Mouse (Mus musculus) large intestine, adult 2 months (tissue): ENCODE measurements around the gene Sptbn4. TPM values are rescaled to one million over a fixed set of nuclear protein-coding genes. Genes with fewer than 3 reads are reported as not detected.
A peak's percentile ranks its signal among the peaks of the same experiment; 100 is the strongest.

Experiments used
- DNase-seq: peaks from one replicate; pipeline ENCODE4 v3.0.0-alpha.2; 2012; ENCODE audit warnings: low read depth, low spot score
- WGBS: fragments of 180-500 bp; shearing (Covaris S2); methylation state at CpG from one replicate; pipeline ENCODE4 v1.1.7; 2018; 5-methylcytosine and 5-hydroxymethylcytosine counted together
- polyA plus RNA-seq: library from polyadenylated mRNA; depleted of rRNA; stranded (reverse); fragments of >200 nt; gene quantifications from 2 replicates; pipeline ENCODE4 v1.2.3, GENCODE M21; 2012

Sptbn4 gene
- polyA plus RNA-seq, 1 experiment = 0.19 TPM

GRCm38 (mm10) chr7:27476098-27476635 lies 28.7 kb upstream of the Sptbn4 start:
- 69% methylated on average over 14 of the region's 14 CpGs for WGBS
- DNase-seq = no peak

- no peak for DNase-seq
- 74% methylated on average over 2 of the region's 2 CpGs for WGBS
Measured at GRCm38 (mm10) chr7:27475596-27475995, 28.1 kb upstream of the Sptbn4 start.

- peak; percentile 99 for DNase-seq
- WGBS = under 1% methylated on average over 23 of the region's 23 CpGs
Measured at GRCm38 (mm10) chr7:27474490-27474954, 27.0 kb upstream of the Sptbn4 start.

GRCm38 (mm10) chr7:27473835-27474489 lies 26.5 kb upstream of the Sptbn4 start:
- WGBS = under 1% methylated on average over 34 of the region's 34 CpGs

GRCm38 (mm10) chr7:27473156-27473834 lies 25.8 kb upstream of the Sptbn4 start, which contains the start of gene Sertad3:
Gene Sertad3, plus strand, starts transcription at chr7:27473768.
- 1% methylated on average over 36 of the region's 36 CpGs for WGBS

More at GRCm38 (mm10) chr7:27473835-27474489, 26.5 kb upstream of the Sptbn4 start:
- no peak for DNase-seq

GRCm38 (mm10) chr7:27472596-27472995 lies 25.1 kb upstream of the Sptbn4 start:
- no peak for DNase-seq
- WGBS = 7% methylated on average over 7 of the region's 7 CpGs

More at GRCm38 (mm10) chr7:27473156-27473834, 25.8 kb upstream of the Sptbn4 start, which contains the start of gene Sertad3:
- no peak for DNase-seq

GRCm38 (mm10) chr7:27471390-27472120 lies 24.1 kb upstream of the Sptbn4 start:
- DNase-seq = no peak
- WGBS = 90% methylated on average over 11 of the region's 11 CpGs

- 49% methylated on average over 4 of the region's 4 CpGs for WGBS
- DNase-seq = no peak
Measured at GRCm38 (mm10) chr7:27467648-27468047, 20.2 kb upstream of the Sptbn4 start.

- 79% methylated on average over 6 of the region's 6 CpGs for WGBS
- DNase-seq = no peak
Measured at GRCm38 (mm10) chr7:27460477-27460876, 13.0 kb upstream of the Sptbn4 start.

- DNase-seq = no peak
- WGBS = 92% methylated on average over 5 of the region's 5 CpGs
Measured at GRCm38 (mm10) chr7:27459640-27460039, 12.2 kb upstream of the Sptbn4 start.

- DNase-seq = no peak
- 84% methylated on average over 4 of the region's 4 CpGs for WGBS
Measured at GRCm38 (mm10) chr7:27458614-27459013, 11.1 kb upstream of the Sptbn4 start.

- WGBS = 96% methylated on average over 3 of the region's 3 CpGs
- DNase-seq = no peak
Measured at GRCm38 (mm10) chr7:27455273-27455672, 7.8 kb upstream of the Sptbn4 start.

GRCm38 (mm10) chr7:27454461-27455121 lies 7.1 kb upstream of the Sptbn4 start:
- DNase-seq = no peak
- WGBS = 72% methylated on average over 10 of the region's 10 CpGs

GRCm38 (mm10) chr7:27452206-27452770 lies 4.8 kb upstream of the Sptbn4 start:
- WGBS = 52% methylated on average over 13 of the region's 13 CpGs
- DNase-seq = no peak

- DNase-seq = no peak
- 81% methylated on average over 2 of the region's 2 CpGs for WGBS
Measured at GRCm38 (mm10) chr7:27451359-27451758, 3.9 kb upstream of the Sptbn4 start.

- 54% methylated on average over 10 of the region's 10 CpGs for WGBS
- no peak for DNase-seq
Measured at GRCm38 (mm10) chr7:27449256-27449862, 1.9 kb upstream of the Sptbn4 start.

- no peak for DNase-seq
- WGBS = 34% methylated on average over 15 of the region's 15 CpGs
Measured at GRCm38 (mm10) chr7:27448421-27449206, 1.1 kb upstream of the Sptbn4 start.
